Mouse (Mus musculus) adrenal gland, postnatal 10 days (tissue): Measurements from ENCODE around the gene Akt1s1. TPM values are rescaled to one million over a fixed set of nuclear protein-coding genes. Genes with fewer than 3 reads are reported as not detected.
"Not testable (repeated sequence)": the region's sequence is repeated elsewhere in the genome, so short reads cannot be mapped to it uniquely, and the experiment has no call there.

Source experiments
- DNase-seq: peaks from one replicate; pipeline ENCODE4 v3.0.0; 2021; ENCODE audit warnings: mixed read lengths
- total RNA-seq, 2 experiments: library from RNA; stranded (reverse); gene quantifications; 2 replicates each; pipeline ENCODE4 v1.2.3; 2021

The Akt1s1 gene
- total RNA-seq, 2 experiments from 2014 or later: 92.4 to 109 TPM

- DNase-seq: peak; percentile 82
These were observed 20.3 kb downstream of the Akt1s1 start for GRCm38 (mm10) chr7:44868919-44869696.

DNA sequence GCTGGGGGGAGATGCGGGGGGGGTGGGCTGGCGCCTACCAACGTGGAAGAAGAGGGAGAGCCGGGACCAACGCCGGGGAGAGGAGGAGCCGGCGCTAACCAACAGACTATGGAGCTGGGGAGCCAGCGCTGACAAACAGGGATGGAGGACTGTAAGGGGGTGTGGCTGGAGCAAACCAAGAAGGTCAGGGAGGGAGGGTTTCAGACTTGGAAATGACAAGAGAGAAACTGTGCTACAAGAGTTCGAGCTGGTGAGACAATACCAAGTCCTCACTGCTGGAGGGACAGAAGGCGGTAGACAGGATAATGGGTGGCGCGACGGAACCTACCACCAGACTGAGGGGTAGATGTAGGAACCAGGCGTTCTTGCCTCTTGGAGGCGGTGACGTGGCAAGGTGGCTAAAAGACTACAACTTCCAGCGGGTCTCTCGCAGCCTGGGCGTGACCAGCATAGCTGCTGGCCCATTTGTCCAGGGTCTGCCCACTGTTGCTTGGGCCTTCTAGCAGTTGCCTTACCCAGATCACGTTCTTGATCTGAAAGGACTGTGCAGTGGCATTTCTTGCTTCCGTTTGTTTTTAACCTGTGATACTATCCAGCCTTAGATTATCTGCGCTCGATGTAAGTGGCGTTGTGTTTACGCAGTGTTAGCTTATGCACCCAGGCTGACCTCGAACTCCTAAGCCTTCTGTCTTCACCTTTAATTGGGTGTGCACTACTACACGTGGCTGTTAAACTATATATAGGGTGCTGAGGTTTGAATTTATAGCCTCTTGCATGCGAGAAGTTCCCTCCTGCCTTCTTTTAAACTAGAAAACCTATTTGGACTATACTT is 21.1 kb downstream of the Akt1s1 start, which contains the start of gene Ptov1:
Gene Ptov1 (minus strand): TSS at position 92 of the 832 bp plus-strand sequence.
- DNase-seq: peak; percentile 92

- no peak for DNase-seq
These were observed 21.8 kb downstream of the Akt1s1 start for GRCm38 (mm10) chr7:44870614-44871013.

DNA sequence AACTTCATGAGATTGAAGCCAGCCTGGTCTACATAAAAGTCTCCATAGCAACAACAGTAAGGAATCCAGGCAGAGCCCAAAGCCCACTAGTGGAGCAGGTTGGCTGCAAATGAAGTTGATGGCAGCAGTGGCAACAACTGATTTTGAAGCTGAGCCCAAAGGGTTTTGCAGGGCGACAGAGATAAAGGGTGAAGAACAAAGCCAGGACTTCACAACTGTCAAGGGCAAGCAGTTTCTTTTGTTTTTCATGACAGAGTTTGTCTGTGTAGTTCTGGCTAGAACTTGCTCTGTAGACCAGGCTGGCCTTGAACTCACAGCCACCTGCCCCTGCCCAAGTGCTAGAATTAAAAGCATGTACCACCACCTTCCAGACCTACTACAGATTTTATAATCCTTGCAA is 22.4 kb downstream of the Akt1s1 start:
- no peak for DNase-seq

- not testable (repeated sequence) for DNase-seq
These were observed 23.0 kb downstream of the Akt1s1 start for GRCm38 (mm10) chr7:44871774-44872173.

- DNase-seq: no peak
These were observed 29.0 kb downstream of the Akt1s1 start for GRCm38 (mm10) chr7:44877833-44878232.

- DNase-seq: peak; percentile 64
These were observed 34.2 kb downstream of the Akt1s1 start for GRCm38 (mm10) chr7:44883036-44883435.

DNA sequence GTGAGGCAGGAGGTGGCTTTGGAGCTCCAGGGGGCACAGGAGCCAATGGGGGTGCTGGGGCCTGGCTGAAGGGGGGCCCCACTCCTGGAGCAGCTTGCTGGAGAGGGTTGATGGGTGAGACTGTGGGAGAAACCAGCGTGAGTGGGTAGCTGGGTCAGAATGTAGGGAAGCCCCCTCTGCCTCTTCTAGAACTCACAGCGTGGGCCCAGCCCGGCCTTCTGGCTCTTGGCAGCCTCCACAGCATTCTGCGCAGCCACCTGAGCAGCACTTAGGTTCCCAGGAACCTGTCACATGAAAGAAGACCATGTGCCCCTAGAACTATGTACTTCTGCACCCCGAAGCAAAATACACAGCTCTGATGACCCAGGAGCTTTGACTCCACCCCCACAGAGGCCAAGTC is 35.8 kb downstream of the Akt1s1 start:
- DNase-seq: no peak

DNA sequence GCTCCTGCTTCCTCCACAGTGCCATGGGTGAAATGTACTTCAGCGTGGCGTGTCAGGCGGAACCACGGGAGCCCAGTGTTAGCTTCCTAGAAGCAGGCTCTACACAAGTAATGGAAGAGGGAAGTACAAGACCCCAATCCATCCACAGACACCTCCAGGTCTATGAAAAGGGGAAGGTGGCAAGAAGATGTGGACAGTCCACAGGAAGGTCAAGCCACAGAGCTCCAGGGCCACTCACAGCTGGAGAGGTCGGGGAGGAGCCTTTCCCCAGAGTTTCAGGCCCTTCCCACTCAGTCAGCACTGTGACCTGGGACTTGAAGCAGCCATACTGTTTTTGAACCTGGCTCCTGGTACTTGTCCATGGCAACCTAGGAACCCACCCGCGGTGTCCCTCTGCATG is 38.2 kb downstream of the Akt1s1 start:
- DNase-seq: no peak

- DNase-seq: peak; percentile 56
These were observed 39.7 kb downstream of the Akt1s1 start for GRCm38 (mm10) chr7:44888256-44889105.

- no peak for DNase-seq
These were observed 41.4 kb downstream of the Akt1s1 start for GRCm38 (mm10) chr7:44890180-44890579.

DNA sequence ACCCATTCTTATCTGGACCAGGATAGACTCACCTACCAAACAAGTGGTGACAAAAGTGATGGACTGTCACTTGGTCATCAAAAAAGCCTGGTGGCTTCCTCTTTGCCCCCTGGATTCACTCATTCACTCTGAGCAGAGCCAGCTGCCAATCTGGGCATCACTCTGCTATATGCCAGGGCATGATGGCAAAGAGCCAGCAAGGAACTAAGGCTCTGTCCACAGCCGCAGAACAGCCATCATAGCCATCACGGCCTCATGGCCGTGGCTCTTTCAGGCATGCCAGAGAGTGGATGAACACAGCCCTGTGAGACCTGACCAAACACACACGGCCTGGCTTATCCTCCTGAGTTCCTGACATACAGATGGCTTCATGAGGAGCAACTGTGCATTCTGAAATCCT is 41.9 kb downstream of the Akt1s1 start:
- DNase-seq: no peak

- DNase-seq: no peak
These were observed 42.8 kb downstream of the Akt1s1 start for GRCm38 (mm10) chr7:44891611-44892010.

DNA sequence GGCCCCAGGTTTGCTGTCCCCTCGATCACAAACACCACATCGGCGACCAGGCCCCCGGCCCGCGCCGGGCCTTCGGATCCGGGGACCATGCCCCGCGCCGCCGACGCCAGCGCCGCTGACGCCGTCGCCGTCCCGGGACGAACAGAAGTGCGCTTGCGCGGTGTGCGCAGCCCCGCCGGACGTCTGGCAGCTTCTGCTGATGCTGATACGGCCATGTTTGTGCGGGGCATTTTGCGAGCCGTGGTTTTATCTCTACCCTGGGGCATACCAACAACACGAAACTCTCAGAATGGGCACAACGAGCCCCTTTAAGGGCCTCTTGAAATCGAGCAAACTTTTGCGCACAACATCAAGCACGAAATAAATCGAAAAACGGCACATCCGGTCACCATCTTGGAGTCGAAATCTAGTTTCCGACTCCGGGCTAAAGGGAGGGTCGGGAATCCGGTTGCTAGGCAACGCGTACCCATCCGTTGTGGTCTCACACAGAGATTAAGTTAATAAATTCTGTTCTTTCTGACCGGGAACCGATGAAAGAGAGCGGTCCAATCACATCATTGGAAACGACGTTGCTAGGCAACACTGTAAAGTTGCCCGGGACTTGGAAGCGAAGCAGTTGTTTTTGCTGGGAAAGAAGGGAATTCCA is 43.6 kb downstream of the Akt1s1 start, which contains the start of gene Med25:
Gene Med25 (minus strand): TSS at position 437 of the 646 bp plus-strand sequence.
- DNase-seq: peak; percentile 90

DNA sequence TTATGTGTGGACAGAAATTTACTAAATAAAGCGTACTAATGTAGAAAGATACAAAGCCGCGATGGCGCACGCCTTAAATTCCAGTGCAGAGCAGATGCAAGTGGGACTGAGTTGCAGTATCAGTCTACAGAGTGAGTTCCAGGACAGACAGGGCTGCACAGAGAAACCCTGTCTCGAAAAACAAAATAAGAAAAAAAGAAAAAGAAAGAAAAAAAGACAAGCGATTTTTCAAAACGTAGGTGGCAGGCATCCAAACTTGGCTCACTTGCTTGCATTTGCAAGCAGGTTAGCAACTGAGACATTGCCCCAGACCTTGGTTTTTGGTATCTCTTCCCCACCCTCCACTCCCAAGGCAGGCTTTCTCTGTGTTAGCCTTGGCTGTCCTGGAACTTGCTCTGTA is 44.4 kb downstream of the Akt1s1 start:
- DNase-seq: no peak

DNA sequence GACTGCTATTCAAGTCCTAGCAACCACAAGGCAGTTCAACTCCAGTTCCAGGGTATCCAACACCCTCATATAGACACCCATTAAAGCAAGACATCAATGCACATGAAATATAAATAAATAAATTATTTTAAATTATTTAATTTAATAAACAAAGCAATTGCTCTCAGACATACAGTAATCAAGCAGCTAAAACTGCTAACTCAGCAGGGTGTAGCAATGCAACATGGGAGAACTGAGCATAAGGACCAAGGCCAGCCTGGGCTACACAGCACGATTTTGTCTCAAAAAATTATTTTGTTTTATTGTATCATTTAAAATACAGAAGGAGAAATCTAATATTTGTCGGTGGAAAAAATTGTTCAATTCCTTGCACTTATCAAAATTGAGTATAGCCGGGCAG is 45.4 kb downstream of the Akt1s1 start:
- no peak for DNase-seq

DNA sequence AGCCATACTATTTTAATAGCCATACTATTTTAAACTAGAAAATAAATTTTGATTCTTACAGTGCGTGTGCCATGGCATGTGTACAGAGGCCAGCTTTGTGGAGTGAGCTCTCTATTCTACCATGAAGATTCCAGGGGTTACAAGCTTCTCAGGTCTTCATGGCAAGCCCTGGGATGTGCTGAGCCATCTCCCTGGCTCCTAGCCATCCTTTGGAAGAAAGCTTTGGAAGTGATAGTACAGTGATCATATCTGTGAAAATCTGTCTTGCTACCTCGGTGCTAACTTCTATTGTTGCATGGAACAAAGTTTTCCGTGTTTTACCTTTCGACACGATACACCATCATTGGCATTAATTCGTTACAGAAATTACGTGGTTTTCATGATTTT is 46.4 kb downstream of the Akt1s1 start:
- no peak for DNase-seq

- peak; percentile 91 for DNase-seq
These were observed 47.0 kb downstream of the Akt1s1 start, which contains the start of gene Fuz for GRCm38 (mm10) chr7:44895593-44896434. Gene Fuz (plus strand): TSS chr7:44896079.

DNA sequence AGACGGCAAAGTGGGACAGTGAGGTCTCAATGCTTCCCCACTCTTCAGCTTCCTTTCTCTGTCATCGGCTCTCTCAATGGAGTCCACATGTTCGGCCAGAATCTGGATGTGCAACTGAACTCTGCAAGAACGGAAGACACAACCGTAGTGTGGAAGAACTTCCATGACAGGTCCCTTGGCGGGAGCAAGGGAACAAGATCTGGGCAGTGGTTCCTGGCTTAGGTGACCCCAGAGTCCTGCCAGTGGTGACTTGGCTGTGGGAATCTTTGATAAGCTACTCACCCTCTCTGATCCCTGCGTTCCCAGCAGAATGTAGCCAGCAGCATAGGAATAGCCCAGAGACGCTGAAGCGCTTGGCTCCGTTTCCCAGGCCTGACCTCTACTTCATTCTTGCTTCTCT is 47.7 kb downstream of the Akt1s1 start:
- DNase-seq: no peak

DNA sequence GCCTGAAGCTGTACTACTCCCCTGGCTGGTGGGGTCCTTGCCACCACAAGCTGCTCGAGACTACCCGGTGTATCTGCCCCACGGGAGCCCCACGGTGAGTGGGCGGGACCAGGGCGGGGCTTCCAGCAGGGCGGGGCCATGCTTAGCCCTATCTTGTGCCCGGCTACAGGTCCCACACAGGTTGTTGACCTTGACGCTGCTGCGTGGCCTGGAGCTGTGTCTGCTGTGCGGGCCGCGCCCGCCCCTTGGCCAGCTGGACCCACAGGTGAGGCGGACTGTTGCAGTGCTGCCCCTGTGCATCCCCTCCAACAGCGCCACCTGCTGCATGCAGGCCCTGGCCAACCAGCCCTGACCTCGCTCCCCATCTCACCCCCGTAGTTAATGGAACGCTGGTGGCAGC is 49.8 kb downstream of the Akt1s1 start:
- DNase-seq: peak; percentile 69

DNA sequence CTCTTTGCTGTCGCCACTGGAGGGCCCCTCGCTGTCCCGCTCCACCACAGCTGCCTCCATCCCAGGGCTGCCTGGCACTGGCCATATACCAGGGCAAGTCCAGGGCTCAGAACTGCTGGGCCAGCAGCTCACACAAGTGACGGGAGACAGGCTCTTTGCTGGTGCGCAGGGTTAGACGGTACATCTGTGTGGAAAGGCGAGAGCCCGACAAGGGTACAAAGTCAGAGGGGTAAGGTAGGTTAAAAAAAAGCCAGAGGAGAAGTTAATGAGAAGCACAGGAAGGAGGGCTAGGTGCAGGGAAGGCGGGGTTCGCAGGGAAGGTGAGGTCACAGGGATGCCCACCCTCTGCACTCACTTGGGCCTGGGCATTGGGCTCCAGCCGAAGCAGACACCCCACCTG is 51.8 kb downstream of the Akt1s1 start:
- no peak for DNase-seq
